Mouse (Mus musculus) limb, embryonic 12.5 days (tissue): Measurements from ENCODE around the gene Slc12a3. TPM values are rescaled to one million over a fixed set of nuclear protein-coding genes. Genes with fewer than 3 reads are reported as not detected.

Experiments
- ATAC-seq: fragments of 200-750 bp; cut with Nextera tagmentation; 2 replicates; pipeline ENCODE4 v1.8.0; 2017; ENCODE audit warnings: low read depth, moderate TSS enrichment; ENCODE audit not compliant: insufficient number of reproducible peaks, insufficient read depth, low FRiP score, low TSS enrichment
- H3K27ac ChIP-seq: fragments of 300-500 bp; sonication (generic); 2 replicates; pipeline ENCODE4 v1.5.1; 2016; ENCODE audit warnings: mild to moderate bottlenecking, moderate library complexity
- H3K27me3 ChIP-seq: fragments of 300-500 bp; sonication (generic); 2 replicates; pipeline ENCODE4 v1.6.1; 2016; ENCODE audit warnings: mild to moderate bottlenecking, moderate library complexity
- H3K36me3 ChIP-seq: fragments of 300-500 bp; sonication (generic); 2 replicates; pipeline ENCODE4 v1.6.1; 2016; ENCODE audit warnings: mild to moderate bottlenecking, moderate library complexity
- H3K4me1 ChIP-seq: fragments of 300-500 bp; sonication (generic); replicated peaks from 2 replicates; pipeline ENCODE4 v1.6.1; 2016
- H3K4me2 ChIP-seq: fragments of 300-500 bp; sonication (generic); 2 replicates; pipeline ENCODE4 v1.6.1; 2016; ENCODE audit warnings: mild to moderate bottlenecking, moderate library complexity
- H3K4me3 ChIP-seq: fragments of 300-500 bp; sonication (generic); replicated peaks from 2 replicates; pipeline ENCODE4 v1.5.1; 2016; ENCODE audit warnings: mild to moderate bottlenecking
- H3K9ac ChIP-seq: fragments of 300-500 bp; sonication (generic); replicated peaks from 2 replicates; pipeline ENCODE4 v1.6.1; 2016; ENCODE audit warnings: mild to moderate bottlenecking, moderate library complexity
- H3K9me3 ChIP-seq: fragments of 300-500 bp; sonication (generic); 2 replicates; pipeline ENCODE4 v1.6.1; 2016; ENCODE audit warnings: mild to moderate bottlenecking, moderate library complexity
- WGBS: fragments of 180-500 bp; shearing (Covaris S2); methylation state at CpG from one replicate; pipeline ENCODE4 v1.1.7; 2016; 5-methylcytosine and 5-hydroxymethylcytosine counted together
- polyA plus RNA-seq: library from polyadenylated mRNA; unstranded; fragments of >200 nt; fragmentation: Nextera tagmentation; extraction: Ambion mirVana; gene quantifications from 2 replicates; pipeline ENCODE4 v1.2.1, GENCODE M21; 2016

The Slc12a3 gene
- polyA plus RNA-seq, 1 experiment from 2014 or later, result not detected

DNA sequence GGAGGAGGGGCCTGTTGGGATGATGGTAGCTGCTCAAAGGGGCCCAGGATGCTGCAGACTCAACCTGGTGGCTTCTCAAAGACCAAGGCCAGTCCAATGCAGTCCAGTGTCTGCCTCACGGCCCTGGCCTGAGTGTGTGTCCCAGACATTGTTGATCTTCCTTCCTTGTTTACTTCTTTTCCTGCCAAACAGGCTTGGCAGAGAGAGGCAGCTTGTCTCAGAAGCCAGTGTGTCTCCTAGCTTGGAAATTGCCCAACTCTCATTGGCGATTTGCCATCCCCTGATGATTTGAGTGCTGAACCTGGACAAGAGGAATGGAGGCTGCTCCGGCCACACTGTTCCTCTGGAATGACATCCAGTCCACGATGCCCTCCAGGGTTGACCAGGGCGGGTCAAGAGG is 29.5 kb downstream of the Slc12a3 start:
- Histone ChIP-seq H3K27me3 (no peaks in the 10 kb centered on the region), H3K4me3 (no peak overlapping the region), H3K9me3 (no peaks in the 10 kb centered on the region), H3K9ac (no peak overlapping the region), H3K36me3 (no peaks in the 10 kb centered on the region), H3K4me2 (no peak overlapping the region), H3K4me1 (peaks cover 7% of the 10 kb centered on the region), H3K27ac (no peak overlapping the region)
- WGBS, result 74% methylated on average over 5 of the region's 5 CpGs
- ATAC-seq, result no peak

DNA sequence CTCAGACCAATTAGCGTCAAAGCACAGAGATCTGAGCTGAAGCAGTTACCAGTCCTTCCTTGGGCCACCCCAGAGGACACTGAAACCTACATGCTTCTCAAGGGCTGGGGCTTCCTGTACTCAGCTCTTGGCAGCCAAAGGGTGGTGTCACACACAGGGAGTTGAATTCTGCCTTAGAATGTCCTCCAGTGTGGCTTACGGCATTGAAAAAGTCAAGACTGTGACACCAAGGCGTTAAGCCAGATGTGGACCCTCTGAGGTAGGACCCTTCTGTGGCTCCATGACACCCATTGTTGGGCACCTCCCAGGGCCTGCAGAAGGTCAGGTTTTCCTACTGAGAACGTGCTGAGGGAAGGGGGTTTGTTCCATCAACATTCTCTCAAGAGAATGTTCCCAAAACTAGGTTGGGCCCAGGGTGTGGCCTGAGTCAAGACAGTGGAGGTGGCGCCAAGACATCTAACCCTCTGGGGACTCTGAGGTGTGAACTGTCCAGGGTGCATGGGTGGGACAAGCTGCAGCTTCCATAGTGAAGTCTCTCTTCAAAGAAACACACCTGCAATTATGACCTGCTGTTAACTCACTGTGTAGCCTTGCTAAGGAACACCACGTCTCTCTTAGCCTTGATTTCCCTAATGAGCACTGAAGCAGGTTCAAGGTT is 32.9 kb downstream of the Slc12a3 start:
- Histone ChIP-seq H3K4me1 (peaks cover 7% of the 10 kb centered on the region), H3K27me3 (no peaks in the 10 kb centered on the region), H3K4me3 (no peak overlapping the region), H3K27ac (no peak overlapping the region), H3K9ac (no peak overlapping the region), H3K9me3 (no peaks in the 10 kb centered on the region), H3K36me3 (no peaks in the 10 kb centered on the region), H3K4me2 (no peak overlapping the region)
- no peak for ATAC-seq
- 83% methylated on average over 6 of the region's 6 CpGs for WGBS

- Histone ChIP-seq H3K36me3 (no peaks in the 10 kb centered on the region), H3K9ac (no peak overlapping the region), H3K4me1 (peaks cover 7% of the 10 kb centered on the region), H3K27ac (no peak overlapping the region), H3K27me3 (no peaks in the 10 kb centered on the region), H3K9me3 (no peaks in the 10 kb centered on the region), H3K4me3 (no peak overlapping the region), H3K4me2 (no peak overlapping the region)
- no peak for ATAC-seq
- 82% methylated on average over 7 of the region's 7 CpGs for WGBS
Measured at GRCm38 (mm10) chr8:94362607-94363239, 33.7 kb downstream of the Slc12a3 start.

DNA sequence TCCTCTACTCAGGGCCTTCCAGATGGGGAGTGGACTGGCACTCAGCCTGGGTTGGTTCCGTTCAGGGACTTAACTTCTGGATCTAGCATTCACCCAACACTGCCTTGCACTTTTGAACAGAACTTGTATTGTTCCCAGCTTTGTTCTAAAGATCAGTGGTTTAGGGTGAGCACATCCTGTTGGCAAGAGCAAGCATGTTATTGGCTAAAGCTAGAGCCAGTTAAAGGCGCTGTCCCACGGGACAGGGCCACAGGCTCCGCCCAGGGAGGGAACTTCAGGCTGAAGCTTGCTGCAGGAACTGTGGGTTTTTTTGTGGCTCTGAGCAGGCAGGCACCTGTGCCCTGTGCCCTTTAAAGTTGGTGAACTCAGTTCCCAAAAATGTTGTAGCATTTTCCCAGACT is 34.3 kb downstream of the Slc12a3 start:
- no peak overlapping the region for H3K4me3 ChIP-seq
- ATAC-seq, result no peak
- H3K27ac ChIP-seq, result no peak overlapping the region
- 54% methylated on average over 4 of the region's 4 CpGs for WGBS
- no peaks in the 10 kb centered on the region for H3K9me3 ChIP-seq
- H3K9ac ChIP-seq, result no peak overlapping the region
- H3K36me3 ChIP-seq, result no peaks in the 10 kb centered on the region
- H3K4me2 ChIP-seq, result no peak overlapping the region
- peaks cover 7% of the 10 kb centered on the region for H3K4me1 ChIP-seq
- no peaks in the 10 kb centered on the region for H3K27me3 ChIP-seq

DNA sequence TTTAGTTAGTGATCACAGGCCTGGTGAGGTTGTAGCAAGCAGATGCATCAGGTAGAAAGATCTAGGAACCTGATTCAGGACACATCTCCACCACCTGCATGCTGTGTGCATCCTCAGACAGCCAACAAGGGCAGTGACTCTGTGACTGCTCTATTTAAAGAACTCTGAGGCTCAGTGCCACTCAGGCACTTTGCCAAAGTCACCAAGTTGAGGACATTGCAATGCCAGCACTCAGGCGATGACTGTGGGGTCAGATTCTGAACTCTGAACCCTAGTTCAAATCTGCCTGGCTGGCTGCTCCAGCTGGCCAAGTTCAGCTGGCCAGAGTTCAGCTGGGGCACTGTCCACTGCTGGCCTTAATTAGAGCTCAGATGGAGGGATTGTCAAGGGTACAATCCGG is 34.9 kb downstream of the Slc12a3 start:
- H3K4me3 ChIP-seq, result no peak overlapping the region
- no peaks in the 10 kb centered on the region for H3K27me3 ChIP-seq
- H3K4me2 ChIP-seq, result no peak overlapping the region
- H3K4me1 ChIP-seq, result peaks cover 7% of the 10 kb centered on the region
- H3K9me3 ChIP-seq, result no peaks in the 10 kb centered on the region
- no peak for ATAC-seq
- WGBS, result 81% methylated on average over 2 of the region's 2 CpGs
- H3K9ac ChIP-seq, result no peak overlapping the region
- no peaks in the 10 kb centered on the region for H3K36me3 ChIP-seq
- H3K27ac ChIP-seq, result no peak overlapping the region

GRCm38 (mm10) chr8:94364686-94365312 is 35.8 kb downstream of the Slc12a3 start:
- Histone ChIP-seq H3K4me3 (no peak overlapping the region), H3K4me1 (peaks cover 7% of the 10 kb centered on the region), H3K9ac (no peak overlapping the region), H3K27me3 (no peaks in the 10 kb centered on the region), H3K9me3 (no peaks in the 10 kb centered on the region), H3K4me2 (no peak overlapping the region), H3K36me3 (no peaks in the 10 kb centered on the region), H3K27ac (no peak overlapping the region)
- 89% methylated on average over 6 of the region's 6 CpGs for WGBS
- ATAC-seq, result no peak

DNA sequence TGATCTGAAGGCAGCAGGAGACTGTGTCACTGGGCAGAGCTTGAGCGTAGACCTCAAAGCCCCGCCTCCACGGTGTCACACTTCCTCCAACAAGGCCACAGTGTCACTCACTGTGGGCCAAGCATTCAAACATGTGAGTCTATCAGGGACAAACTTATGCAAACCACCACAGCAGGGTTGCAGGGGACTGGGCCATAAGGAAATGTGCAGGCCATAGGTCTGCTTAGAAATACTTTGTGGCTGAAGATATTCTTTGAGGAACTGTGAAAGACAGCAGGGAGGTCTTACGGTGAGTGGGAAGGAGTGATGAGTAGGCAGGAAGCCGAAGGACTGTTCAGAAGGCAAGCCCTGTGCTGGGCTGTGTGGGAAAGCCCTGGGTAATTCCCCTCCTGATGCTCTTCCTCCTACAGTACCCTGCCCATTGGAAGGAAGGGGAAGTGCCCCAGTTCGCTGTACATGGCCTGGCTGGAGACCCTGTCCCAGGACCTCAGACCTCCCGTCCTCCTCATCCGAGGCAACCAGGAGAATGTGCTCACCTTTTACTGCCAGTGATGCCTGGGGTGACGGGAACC is 36.5 kb downstream of the Slc12a3 start:
- peaks cover 11% of the 10 kb centered on the region for H3K4me1 ChIP-seq
- no peaks in the 10 kb centered on the region for H3K27me3 ChIP-seq
- H3K9ac ChIP-seq, result no peak overlapping the region
- no peaks in the 10 kb centered on the region for H3K9me3 ChIP-seq
- H3K36me3 ChIP-seq, result no peaks in the 10 kb centered on the region
- no peak overlapping the region for H3K4me3 ChIP-seq
- ATAC-seq, result no peak
- 89% methylated on average over 9 of the region's 9 CpGs for WGBS
- H3K27ac ChIP-seq, result no peak overlapping the region
- H3K4me2 ChIP-seq, result no peak overlapping the region

- Histone ChIP-seq H3K9ac (no peak overlapping the region), H3K4me3 (no peak overlapping the region), H3K4me2 (no peak overlapping the region), H3K27me3 (no peaks in the 10 kb centered on the region), H3K9me3 (no peaks in the 10 kb centered on the region), H3K27ac (no peak overlapping the region; the same call in 1 of the 2 replicates), H3K36me3 (no peaks in the 10 kb centered on the region), H3K4me1 (peaks cover 7% of the 10 kb centered on the region; the same call in 1 of the 2 replicates)
- WGBS, result 82% methylated on average over 5 of the region's 5 CpGs
- no peak for ATAC-seq
Measured at GRCm38 (mm10) chr8:94370839-94371238, 41.8 kb downstream of the Slc12a3 start.

DNA sequence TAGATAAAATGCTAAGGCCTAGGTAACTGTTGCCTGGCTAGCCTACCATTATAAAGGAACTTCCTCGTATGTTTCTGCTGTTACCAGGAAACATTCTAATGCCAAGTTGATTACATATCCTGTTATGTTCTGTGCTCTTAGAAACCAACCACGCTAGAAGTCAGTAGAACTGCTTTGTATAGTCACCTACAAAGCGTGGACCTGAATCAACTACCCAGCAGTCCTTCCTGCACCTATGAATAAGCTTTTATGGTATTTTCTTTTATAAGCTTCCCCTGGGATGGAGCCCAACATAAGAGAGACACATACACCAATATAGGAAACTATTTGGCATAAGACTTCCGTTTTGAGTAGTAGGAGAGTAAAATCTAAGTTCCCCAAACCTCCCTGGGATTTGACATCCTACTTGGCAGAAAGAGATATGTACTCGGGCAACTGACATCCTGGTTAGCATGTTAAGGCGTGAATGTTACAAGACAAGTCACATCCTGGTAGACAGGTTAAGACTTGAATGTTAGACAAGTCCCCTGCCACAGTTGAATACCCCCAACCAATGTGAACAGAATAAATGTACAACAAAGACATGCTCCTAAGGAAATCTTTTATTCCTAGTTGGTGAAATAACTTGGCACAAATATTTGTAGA is 44.1 kb downstream of the Slc12a3 start:
- WGBS, result 76% methylated on average over 6 of the region's 6 CpGs
- no peaks in the 10 kb centered on the region for H3K27me3 ChIP-seq
- H3K9ac ChIP-seq, result no peak overlapping the region
- no peak overlapping the region for H3K4me3 ChIP-seq
- H3K27ac ChIP-seq, result no peak overlapping the region
- H3K4me1 ChIP-seq, result peaks cover 14% of the 10 kb centered on the region
- ATAC-seq, result no peak
- H3K4me2 ChIP-seq, result no peak overlapping the region
- no peaks in the 10 kb centered on the region for H3K36me3 ChIP-seq
- no peaks in the 10 kb centered on the region for H3K9me3 ChIP-seq

DNA sequence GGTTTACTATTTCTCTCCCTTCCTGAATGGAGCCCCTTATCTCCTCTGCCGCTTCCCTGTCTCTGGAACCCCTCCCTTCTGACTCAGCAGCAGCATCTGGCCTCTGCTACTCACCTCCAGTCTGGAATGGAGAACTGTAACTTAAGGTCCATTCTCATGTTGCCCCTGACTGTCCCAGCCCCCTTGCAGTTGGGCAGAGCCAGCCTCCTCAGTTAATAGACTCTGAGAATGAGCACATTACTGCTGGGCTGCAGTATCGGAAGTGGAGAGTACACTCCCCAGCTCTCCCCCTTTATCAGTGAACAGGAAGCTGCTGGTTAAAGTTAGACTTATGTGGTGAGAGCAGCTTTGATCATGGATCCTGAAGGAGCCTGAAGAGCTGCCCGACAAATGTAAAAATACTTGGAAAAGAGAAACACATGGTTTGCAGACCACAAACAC is 46.6 kb downstream of the Slc12a3 start:
- Histone ChIP-seq H3K4me2 (no peak overlapping the region), H3K9ac (no peak overlapping the region), H3K27me3 (no peaks in the 10 kb centered on the region), H3K4me1 (peaks cover 11% of the 10 kb centered on the region), H3K4me3 (no peak overlapping the region), H3K9me3 (no peaks in the 10 kb centered on the region), H3K27ac (no peak overlapping the region), H3K36me3 (no peaks in the 10 kb centered on the region)
- WGBS, result 34% methylated on average over 3 of the region's 3 CpGs
- no peak for ATAC-seq

- WGBS, result 74% methylated on average over 3 of the region's 3 CpGs
- ATAC-seq, result no peak
- Histone ChIP-seq H3K4me3 (no peak overlapping the region), H3K36me3 (no peaks in the 10 kb centered on the region), H3K27ac (no peak overlapping the region), H3K9me3 (no peaks in the 10 kb centered on the region), H3K4me2 (no peak overlapping the region), H3K9ac (no peak overlapping the region), H3K4me1 (peaks cover 9% of the 10 kb centered on the region), H3K27me3 (no peaks in the 10 kb centered on the region)
Measured at GRCm38 (mm10) chr8:94376176-94376575, 47.2 kb downstream of the Slc12a3 start.
